Mouse (Mus musculus): Measurements from ENCODE around the gene Fbxl13. TPM values are rescaled to one million over a fixed set of nuclear protein-coding genes. Genes with fewer than 3 reads are reported as not detected.

Fbxl13 gene
- polyA plus RNA-seq, 2 experiments, result 0.05 to 0.08 TPM

GRCm38 (mm10) chr5:21518207-21518606, 127.2 kb downstream of the Fbxl13 start:
- ATAC-seq (ENCODE audit: insufficient read depth), result no peak
- Histone ChIP-seq H3K4me3 (ENCODE audit: insufficient read depth in 1 of 2, low read depth in 2 of 2, low read length in 2 of 2) (no peak overlapping the region), H3K27me3 (ENCODE audit: control insufficient read depth, insufficient read depth, low read length) (no peaks in the 10 kb centered on the region), H3K27ac (no peak overlapping the region), H3K36me3 (replicated peaks; ENCODE audit: control insufficient read depth, insufficient read depth, low read depth) (no peaks in the 10 kb centered on the region), H3K9me3 (ENCODE audit: control insufficient read depth, low read length) (no peaks in the 10 kb centered on the region), H3K4me1 (replicated peaks; ENCODE audit: control insufficient read depth in 2 of 2, insufficient read depth in 2 of 2, low read length in 1 of 2) (no peaks in the 10 kb centered on the region; a peak in 1 of 4 replicates), H3K4me2 (ENCODE audit: low read depth) (no peak overlapping the region), H3K9ac (replicated peaks) (no peak overlapping the region)
- DNase-seq (ENCODE audit: low read depth in 3 of 3, low spot score in 3 of 3), result no peak
- no peak for TF ChIP-seq EP300 (IDR thresholded peaks at IDR 0.05; ENCODE audit: low read depth)
- TF ChIP-seq CTCF (IDR thresholded peaks at IDR 0.05; ENCODE audit: low read depth), result no peak
- 59% methylated on average over 4 of the region's 4 CpGs for WGBS (ENCODE audit: insufficient replicate concordance)

- no peaks in the 10 kb centered on the region for H3K27me3 ChIP-seq (ENCODE audit: control insufficient read depth, insufficient read depth, low read length)
- WGBS (ENCODE audit: insufficient replicate concordance), result 73% methylated on average over 2 of the region's 2 CpGs
- no peak for TF ChIP-seq EP300 (IDR thresholded peaks at IDR 0.05; ENCODE audit: low read depth)
- no peak for TF ChIP-seq CTCF (IDR thresholded peaks at IDR 0.05; ENCODE audit: low read depth)
- H3K9ac ChIP-seq (replicated peaks), result no peak overlapping the region
- H3K4me1 ChIP-seq (replicated peaks; ENCODE audit: control insufficient read depth in 2 of 2, insufficient read depth in 2 of 2, low read length in 1 of 2), result no peaks in the 10 kb centered on the region; a peak in 1 of 4 replicates
- no peak overlapping the region for H3K27ac ChIP-seq
- DNase-seq (ENCODE audit: low read depth in 3 of 3, low spot score in 3 of 3) (no peak), ATAC-seq (ENCODE audit: insufficient read depth) (no peak)
- no peak overlapping the region for H3K4me3 ChIP-seq (ENCODE audit: insufficient read depth in 1 of 2, low read depth in 2 of 2, low read length in 2 of 2)
- H3K9me3 ChIP-seq (ENCODE audit: control insufficient read depth, low read length), result no peaks in the 10 kb centered on the region
- H3K4me2 ChIP-seq (ENCODE audit: low read depth), result no peak overlapping the region
- no peaks in the 10 kb centered on the region for H3K36me3 ChIP-seq (replicated peaks; ENCODE audit: control insufficient read depth, insufficient read depth, low read depth)
Observed at GRCm38 (mm10) chr5:21517562-21517961, 127.9 kb downstream of the Fbxl13 start.

GRCm38 (mm10) chr5:21513363-21513762, 132.1 kb downstream of the Fbxl13 start:
- ATAC-seq (ENCODE audit: insufficient read depth) (no peak), DNase-seq (ENCODE audit: low read depth in 3 of 3, low spot score in 3 of 3) (no peak)
- Histone ChIP-seq H3K4me1 (replicated peaks; ENCODE audit: control insufficient read depth in 2 of 2, insufficient read depth in 2 of 2, low read length in 1 of 2) (no peaks in the 10 kb centered on the region), H3K36me3 (replicated peaks; ENCODE audit: control insufficient read depth, insufficient read depth, low read depth) (no peaks in the 10 kb centered on the region), H3K9ac (replicated peaks) (no peak overlapping the region), H3K4me2 (ENCODE audit: low read depth) (no peak overlapping the region), H3K9me3 (ENCODE audit: control insufficient read depth, low read length) (no peaks in the 10 kb centered on the region), H3K4me3 (ENCODE audit: insufficient read depth in 1 of 2, low read depth in 2 of 2, low read length in 2 of 2) (no peak overlapping the region), H3K27me3 (ENCODE audit: control insufficient read depth, insufficient read depth, low read length) (no peaks in the 10 kb centered on the region), H3K27ac (no peak overlapping the region)
- TF ChIP-seq CTCF (IDR thresholded peaks at IDR 0.05; ENCODE audit: low read depth), result no peak
- no peak for TF ChIP-seq EP300 (IDR thresholded peaks at IDR 0.05; ENCODE audit: low read depth)
- WGBS (ENCODE audit: insufficient replicate concordance), result 65% methylated on average over 10 of the region's 10 CpGs

- Histone ChIP-seq H3K27ac (no peak overlapping the region), H3K4me3 (ENCODE audit: insufficient read depth in 1 of 2, low read depth in 2 of 2, low read length in 2 of 2) (no peak overlapping the region), H3K4me2 (ENCODE audit: low read depth) (no peak overlapping the region), H3K9me3 (ENCODE audit: control insufficient read depth, low read length) (no peaks in the 10 kb centered on the region), H3K4me1 (replicated peaks; ENCODE audit: control insufficient read depth in 2 of 2, insufficient read depth in 2 of 2, low read length in 1 of 2) (no peaks in the 10 kb centered on the region), H3K9ac (replicated peaks) (no peak overlapping the region), H3K27me3 (ENCODE audit: control insufficient read depth, insufficient read depth, low read length) (no peaks in the 10 kb centered on the region), H3K36me3 (replicated peaks; ENCODE audit: control insufficient read depth, insufficient read depth, low read depth) (no peaks in the 10 kb centered on the region)
- no peak for ATAC-seq (ENCODE audit: insufficient read depth)
- TF ChIP-seq EP300 (IDR thresholded peaks at IDR 0.05; ENCODE audit: low read depth) (no peak), CTCF (IDR thresholded peaks at IDR 0.05; ENCODE audit: low read depth) (no peak)
- 42% methylated on average over 4 of the region's 4 CpGs for WGBS (ENCODE audit: insufficient replicate concordance)
- DNase-seq (ENCODE audit: low read depth in 3 of 3, low spot score in 3 of 3), result no peak
Observed at GRCm38 (mm10) chr5:21509801-21510200, 135.6 kb downstream of the Fbxl13 start.

- no peak for DNase-seq (ENCODE audit: low read depth in 3 of 3, low spot score in 3 of 3)
- no peak for ATAC-seq (ENCODE audit: insufficient read depth)
- no peak overlapping the region for H3K4me3 ChIP-seq (ENCODE audit: insufficient read depth in 1 of 2, low read depth in 2 of 2, low read length in 2 of 2)
- 50% methylated on average over 1 of the region's 1 CpGs for WGBS (ENCODE audit: insufficient replicate concordance)
- H3K9me3 ChIP-seq (ENCODE audit: control insufficient read depth, low read length), result no peaks in the 10 kb centered on the region
- H3K27me3 ChIP-seq (ENCODE audit: control insufficient read depth, insufficient read depth, low read length), result no peaks in the 10 kb centered on the region
- H3K4me2 ChIP-seq (ENCODE audit: low read depth), result no peak overlapping the region
- TF ChIP-seq EP300 (IDR thresholded peaks at IDR 0.05; ENCODE audit: low read depth), result no peak
- no peak for TF ChIP-seq CTCF (IDR thresholded peaks at IDR 0.05; ENCODE audit: low read depth)
- no peak overlapping the region for H3K27ac ChIP-seq
- H3K9ac ChIP-seq (replicated peaks), result no peak overlapping the region
- H3K4me1 ChIP-seq (replicated peaks; ENCODE audit: control insufficient read depth in 2 of 2, insufficient read depth in 2 of 2, low read length in 1 of 2), result no peaks in the 10 kb centered on the region
- no peaks in the 10 kb centered on the region for H3K36me3 ChIP-seq (replicated peaks; ENCODE audit: control insufficient read depth, insufficient read depth, low read depth)
Observed at GRCm38 (mm10) chr5:21506887-21507286, 138.5 kb downstream of the Fbxl13 start.

All from liver, embryonic 14.5 days (tissue).